Mouse (Mus musculus) myocyte (in vitro differentiated cells): Measurements from ENCODE around the gene Nxnl1. TPM values are rescaled to one million over a fixed set of nuclear protein-coding genes. Genes with fewer than 3 reads are reported as not detected.

Experiments
- H3K27me3 ChIP-seq: one replicate; pipeline ENCODE4 v1.6.1; 2011; ENCODE audit not compliant: control insufficient read depth, insufficient read depth, insufficient read length
- H3K36me3 ChIP-seq: one replicate; pipeline ENCODE4 v1.6.1; 2011; ENCODE audit not compliant: control insufficient read depth, insufficient read depth
- H3K4me2 ChIP-seq: one replicate; pipeline ENCODE4 v1.6.1; 2011; ENCODE audit warnings: low read depth, control low read depth
- H3K4me3 ChIP-seq: one replicate; pipeline ENCODE4 v1.5.1; 2011; ENCODE audit warnings: mild to moderate bottlenecking, control low read depth, moderate library complexity
- H3K79me2 ChIP-seq: one replicate; pipeline ENCODE4 v1.6.1; 2011; ENCODE audit not compliant: control insufficient read depth, insufficient read depth
- H3ac ChIP-seq: one replicate; pipeline ENCODE4 v1.6.1; 2011; ENCODE audit not compliant: control insufficient read depth, insufficient read length
- CEBPB ChIP-seq: IDR thresholded peaks from 2 replicates; pipeline ENCODE4 v1.6.1; 2011; ENCODE audit warnings: mild to moderate bottlenecking, moderate library complexity; ENCODE audit not compliant: poor library complexity, insufficient read depth, severe bottlenecking
- E2F4 ChIP-seq: IDR thresholded peaks from one replicate; pipeline ENCODE4 v1.6.1; 2011; ENCODE audit warnings: mild to moderate bottlenecking, control low read depth, moderate library complexity; ENCODE audit not compliant: insufficient read depth
- MAX ChIP-seq: IDR thresholded peaks from one replicate; pipeline ENCODE4 v1.6.1; 2011; ENCODE audit warnings: low read depth, mild to moderate bottlenecking, control low read depth
- MYOD1 ChIP-seq, 3 experiments: IDR thresholded peaks; one replicate each; pipeline ENCODE4 v1.6.1; 2011; ENCODE audit warnings: control low read depth in 2 of 3, low read depth in 2 of 3, mild to moderate bottlenecking in 2 of 3, moderate library complexity in 1 of 3; ENCODE audit not compliant: insufficient read length in 2 of 3, control insufficient read depth in 1 of 3
- MYOG ChIP-seq, 3 experiments: IDR thresholded peaks; one replicate each; pipeline ENCODE4 v1.6.1; 2011; ENCODE audit warnings: control low read depth in 2 of 3, low read depth in 2 of 3, mild to moderate bottlenecking in 2 of 3; ENCODE audit not compliant: insufficient read length in 2 of 3, control insufficient read depth in 1 of 3, insufficient read depth in 1 of 3
- POLR2A ChIP-seq: IDR thresholded peaks from one replicate; pipeline ENCODE4 v1.6.1; 2011; ENCODE audit warnings: low read depth, mild to moderate bottlenecking, control low read depth, moderate library complexity; ENCODE audit not compliant: insufficient read length
- POLR2AphosphoS2 ChIP-seq: IDR thresholded peaks from one replicate; pipeline ENCODE4 v1.6.1; 2011; ENCODE audit warnings: low read depth, control low read depth; ENCODE audit not compliant: insufficient read length
- REST ChIP-seq: IDR thresholded peaks from one replicate; pipeline ENCODE4 v1.6.1; 2011; ENCODE audit warnings: mild to moderate bottlenecking, control low read depth, moderate library complexity; ENCODE audit not compliant: insufficient read depth, insufficient read length
- SRF ChIP-seq: IDR thresholded peaks from one replicate; pipeline ENCODE4 v1.6.1; 2011; ENCODE audit warnings: low read depth; ENCODE audit not compliant: control insufficient read depth, insufficient read length
- TCF12 ChIP-seq: IDR thresholded peaks from one replicate; pipeline ENCODE4 v1.6.1; 2011; ENCODE audit warnings: mild to moderate bottlenecking, control low read depth; ENCODE audit not compliant: poor library complexity, insufficient read depth, severe bottlenecking
- USF1 ChIP-seq: IDR thresholded peaks from one replicate; pipeline ENCODE4 v1.6.1; 2011; ENCODE audit warnings: low read depth, mild to moderate bottlenecking, control low read depth, moderate library complexity
- polyA plus RNA-seq: library from polyadenylated mRNA; unstranded; fragments of >200 nt; fragmentation: generic; extraction: Trizol; gene quantifications from one replicate; pipeline ENCODE4 v1.2.1, GENCODE M21; 2012; ENCODE audit warnings: missing spikeins

Nxnl1 gene
- polyA plus RNA-seq, 1 experiment, result 0.04 TPM

DNA sequence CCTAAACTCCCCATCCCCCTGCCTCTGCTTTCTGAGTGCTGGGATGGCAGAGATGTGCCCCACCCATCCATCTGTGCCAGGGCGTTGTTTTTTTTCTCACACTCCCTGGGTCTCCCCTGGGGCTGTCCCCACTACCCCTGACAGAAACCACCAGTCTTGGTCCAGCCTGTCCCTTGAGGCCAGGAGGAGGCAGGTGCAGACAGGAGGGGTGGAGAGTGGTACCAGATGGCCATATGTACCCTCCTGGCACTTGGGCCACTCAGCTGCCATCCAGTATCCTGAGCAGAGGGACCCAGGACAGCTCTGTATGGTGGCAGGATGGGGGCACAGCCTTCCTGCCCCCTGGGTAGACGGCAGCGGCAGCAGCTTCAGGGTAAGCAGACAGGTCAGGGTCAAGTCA is 31.1 kb upstream of the Nxnl1 start, which contains the start of gene Fam129c:
TSS of gene Fam129c (plus strand) at position 198 of the 400 bp plus-strand sequence.
- H3K27me3 ChIP-seq, result no peaks in the 10 kb centered on the region
- H3K79me2 ChIP-seq, result peaks cover 8% of the 10 kb centered on the region
- no peak within 1 kb of the TSS for H3K4me3 ChIP-seq
- no peaks in the 10 kb centered on the region for H3K36me3 ChIP-seq
- TF ChIP-seq MYOD1 (IDR thresholded peaks at IDR 0.05; ENCODE audit: control insufficient read depth in 1 of 3, insufficient read length in 2 of 3, low read depth in 2 of 3), result peak in 2 of 3 experiments; percentile 20 to 25
- peak in 2 of 3 experiments; percentile 14 to 23 for TF ChIP-seq MYOG (IDR thresholded peaks at IDR 0.05; ENCODE audit: control insufficient read depth in 1 of 3, insufficient read depth in 1 of 3, insufficient read length in 2 of 3, low read depth in 2 of 3)
- TF ChIP-seq POLR2A, result no peak
- no peak within 1 kb of the TSS for H3ac ChIP-seq
- H3K4me2 ChIP-seq, result no peak within 1 kb of the TSS

DNA sequence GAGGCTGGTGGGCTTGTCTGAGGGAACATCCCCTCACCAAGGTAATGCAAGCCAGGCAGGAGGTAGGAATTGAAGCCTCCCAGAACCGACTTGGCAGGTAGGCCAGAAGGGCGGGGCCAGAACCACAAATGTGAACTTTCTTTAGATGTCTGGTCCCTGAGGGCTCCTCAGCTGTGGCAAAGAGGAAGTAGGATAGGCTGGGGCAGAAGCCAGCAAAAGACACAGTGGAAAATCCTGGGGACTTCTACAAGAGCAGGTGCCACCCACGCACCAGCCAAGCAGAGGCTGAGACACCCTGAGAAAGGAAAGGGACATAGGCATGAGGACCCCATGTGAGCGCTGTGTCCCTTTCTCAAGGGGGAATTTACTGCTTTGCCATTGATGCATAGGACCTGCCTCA is 30.4 kb upstream of the Nxnl1 start:
- TF ChIP-seq TCF12, result no peak
- no peak overlapping the region for H3K4me3 ChIP-seq
- H3K79me2 ChIP-seq, result peaks cover 8% of the 10 kb centered on the region
- no peaks in the 10 kb centered on the region for H3K36me3 ChIP-seq
- no peak overlapping the region for H3K4me2 ChIP-seq
- H3ac ChIP-seq, result no peak overlapping the region
- no peaks in the 10 kb centered on the region for H3K27me3 ChIP-seq

- no peaks in the 10 kb centered on the region for H3K36me3 ChIP-seq
- no peak overlapping the region for H3K4me2 ChIP-seq
- TF ChIP-seq MYOG (IDR thresholded peaks at IDR 0.05; ENCODE audit: control insufficient read depth in 1 of 3, insufficient read depth in 1 of 3, insufficient read length in 2 of 3, low read depth in 2 of 3) (no peak), POLR2AphosphoS2 (no peak), TCF12 (no peak), REST (no peak)
- no peak overlapping the region for H3K4me3 ChIP-seq
- no peaks in the 10 kb centered on the region for H3K27me3 ChIP-seq
- H3K79me2 ChIP-seq, result peaks cover 8% of the 10 kb centered on the region
- H3ac ChIP-seq, result no peak overlapping the region
These were observed 30.0 kb upstream of the Nxnl1 start for GRCm38 (mm10) chr8:71596384-71596783.

DNA sequence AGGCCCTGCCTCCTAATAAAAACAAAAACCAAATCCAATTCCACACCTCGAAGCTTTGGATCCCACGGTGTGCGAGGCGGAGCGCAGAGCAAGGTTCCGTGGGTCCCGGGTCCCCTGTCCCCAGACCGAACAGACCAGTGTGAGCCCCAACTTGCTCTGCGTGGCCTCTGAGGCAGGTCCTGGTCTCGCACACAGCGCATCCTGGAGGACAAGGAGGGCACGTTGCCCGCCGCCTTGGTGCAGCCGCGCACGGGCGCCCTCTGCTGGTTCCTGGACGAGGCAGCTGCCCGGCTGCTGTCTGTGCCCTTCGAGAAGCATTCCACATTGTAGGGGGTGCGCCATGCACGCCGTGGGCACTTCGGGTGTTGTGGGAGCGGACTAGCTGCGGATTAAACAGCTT is 29.5 kb upstream of the Nxnl1 start:
- H3K4me2 ChIP-seq, result no peak overlapping the region

DNA sequence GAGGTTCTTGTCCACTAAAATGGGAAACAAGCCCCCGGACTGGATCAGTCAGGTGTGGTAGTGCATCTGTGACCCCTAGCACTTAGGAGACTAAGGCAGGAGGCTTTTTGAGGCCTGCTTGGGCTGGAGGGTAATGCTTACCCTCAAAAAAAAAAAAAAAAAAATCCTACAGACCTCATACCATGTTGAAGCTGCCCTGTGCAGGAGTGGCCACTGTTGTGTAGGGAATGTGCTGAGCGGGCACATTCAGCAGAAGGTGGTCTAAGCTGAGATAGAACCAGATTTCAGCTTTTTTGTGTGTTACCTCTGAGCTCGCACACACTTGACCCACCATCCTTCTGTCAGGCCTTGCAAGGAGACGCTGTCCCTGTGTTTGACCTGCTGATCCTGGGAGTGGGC is 27.9 kb upstream of the Nxnl1 start:
- Histone ChIP-seq H3K27me3 (no peaks in the 10 kb centered on the region), H3K36me3 (no peaks in the 10 kb centered on the region), H3ac (no peak overlapping the region), H3K4me3 (no peak overlapping the region), H3K79me2 (peaks cover 8% of the 10 kb centered on the region), H3K4me2 (no peak overlapping the region)
- TF ChIP-seq TCF12 (no peak), MYOG (IDR thresholded peaks at IDR 0.05; ENCODE audit: control insufficient read depth in 1 of 3, insufficient read depth in 1 of 3, insufficient read length in 2 of 3, low read depth in 2 of 3) (no peak), MAX (no peak), SRF (no peak), POLR2A (no peak), MYOD1 (IDR thresholded peaks at IDR 0.05; ENCODE audit: control insufficient read depth in 1 of 3, insufficient read length in 2 of 3, low read depth in 2 of 3) (no peak), CEBPB (no peak), POLR2AphosphoS2 (no peak), REST (no peak), E2F4 (no peak)

More for the DNA sequence above, 29.5 kb upstream of the Nxnl1 start:
- Histone ChIP-seq H3K27me3 (no peaks in the 10 kb centered on the region), H3K79me2 (peaks cover 8% of the 10 kb centered on the region), H3K4me3 (no peak overlapping the region), H3K36me3 (no peaks in the 10 kb centered on the region), H3ac (no peak overlapping the region)
- no peak for TF ChIP-seq CEBPB
- no peak for TF ChIP-seq USF1
- TF ChIP-seq POLR2AphosphoS2, result peak; percentile 80
- TF ChIP-seq REST, result no peak
- peak; percentile 35 for TF ChIP-seq POLR2A
- peak in 2 of 3 experiments; percentile 59 to 77 for TF ChIP-seq MYOG (IDR thresholded peaks at IDR 0.05; ENCODE audit: control insufficient read depth in 1 of 3, insufficient read depth in 1 of 3, insufficient read length in 2 of 3, low read depth in 2 of 3)
- TF ChIP-seq MYOD1 (IDR thresholded peaks at IDR 0.05; ENCODE audit: control insufficient read depth in 1 of 3, insufficient read length in 2 of 3, low read depth in 2 of 3), result peak in 2 of 3 experiments; percentile 27 to 39
- TF ChIP-seq SRF, result no peak
